Mouse (Mus musculus) stomach, postnatal 0 days (tissue): ENCODE results near the gene Cdc42ep4.

Experiments used
- CTCF ChIP-seq: IDR thresholded peaks from 2 replicates; pipeline ENCODE4 v1.5.1; 2016; ENCODE audit warnings: antibody characterized with exemption, low read depth, mild to moderate bottlenecking, moderate library complexity
- EP300 ChIP-seq: optimal IDR thresholded peaks from 2 replicates; pipeline ENCODE3; 2016; ENCODE audit warnings: antibody characterized with exemption

DNA sequence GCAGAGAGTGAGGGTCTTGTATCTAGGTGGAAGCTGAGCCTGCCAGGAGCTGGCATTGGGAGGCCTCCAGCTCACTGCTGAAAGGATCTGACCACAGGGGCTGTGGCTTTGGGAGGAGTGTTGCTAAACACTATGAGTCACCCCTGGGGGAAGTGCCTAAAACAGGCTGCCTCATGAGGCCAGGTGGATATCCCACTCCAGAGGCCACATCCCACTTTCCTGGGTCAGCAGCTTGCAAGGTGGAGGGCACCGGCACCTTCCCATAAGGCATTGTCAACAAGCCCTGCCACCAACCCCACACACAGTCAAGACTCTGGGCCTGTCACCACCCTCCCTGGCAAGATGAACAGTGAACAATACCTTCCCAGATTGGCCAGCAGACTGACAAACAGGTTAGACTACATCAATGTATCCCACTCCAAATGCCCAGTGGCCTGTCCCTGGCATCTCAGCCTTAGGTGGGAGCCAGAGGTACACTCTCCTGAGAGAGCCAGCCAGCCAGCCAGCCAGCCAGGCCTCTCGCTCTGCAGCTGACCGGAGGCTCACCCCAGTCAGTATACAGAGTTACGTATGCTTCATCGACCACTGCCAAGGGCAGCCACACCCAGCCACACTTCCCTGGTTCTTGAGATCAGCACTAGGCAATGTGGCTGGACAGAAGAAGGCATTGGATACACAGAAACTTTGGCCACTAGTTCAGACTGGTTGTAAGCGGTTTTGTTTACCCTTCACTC is 17.9 kb downstream of the Cdc42ep4 start:
- no peak for TF ChIP-seq CTCF
- no peak for TF ChIP-seq EP300
